Mouse (Mus musculus): ENCODE measurements around the gene Gm7980.
"Not testable (repeated sequence)": the region's sequence is repeated elsewhere in the genome, so short reads cannot be mapped to it uniquely, and the experiment has no call there.

The Gm7980 gene

GRCm38 (mm10) chr14:41907190-41907589 lies at the start of gene Gm7980:
Gene Gm7980 (minus strand): TSS chr14:41907290.
- not testable (repeated sequence) for DNase-seq (ENCODE audit: low read depth, low spot score)

GRCm38 (mm10) chr14:41943695-41944094 lies 36.6 kb upstream of the Gm7980 start, which contains the start of gene 1700024B05Rik:
Gene 1700024B05Rik (plus strand): TSS chr14:41943995.
- DNase-seq (ENCODE audit: low read depth, low spot score) = not testable (repeated sequence)

- DNase-seq (ENCODE audit: low read depth, low spot score) = not testable (repeated sequence)
Measured at GRCm38 (mm10) chr14:41924649-41925048, 17.6 kb upstream of the Gm7980 start, which contains the start of gene 1700049E17Rik1. Gene 1700049E17Rik1 (plus strand): TSS chr14:41924949.

Data from brain, adult 2 months (tissue).